Mouse (Mus musculus) heart, adult 8-10 months (tissue): ENCODE results near the gene Osbpl3. TPM values are rescaled to one million over a fixed set of nuclear protein-coding genes. Genes with fewer than 3 reads are reported as not detected.

Experiments used
- DNase-seq: peaks from one replicate; pipeline ENCODE4 v3.0.0; 2022; ENCODE audit warnings: low spot score
- total RNA-seq, 4 experiments: library from RNA; stranded (reverse); gene quantifications; 2 replicates each; pipeline ENCODE4 v1.2.4; 2022

The Osbpl3 gene
- total RNA-seq, 4 experiments from 2014 or later: 20.2 to 31.0 (median 25.7) TPM

GRCm38 (mm10) chr6:50334846-50335821, 120.9 kb downstream of the Osbpl3 start:
- no peak for DNase-seq

- DNase-seq: no peak
Measured at GRCm38 (mm10) chr6:50333346-50333745, 122.7 kb downstream of the Osbpl3 start.

- no peak for DNase-seq
Measured at GRCm38 (mm10) chr6:50331477-50331876, 124.5 kb downstream of the Osbpl3 start.

GRCm38 (mm10) chr6:50329380-50329779, 126.6 kb downstream of the Osbpl3 start:
- DNase-seq: no peak

GRCm38 (mm10) chr6:50328901-50329300, 127.1 kb downstream of the Osbpl3 start:
- DNase-seq: no peak

GRCm38 (mm10) chr6:50326192-50326591, 129.8 kb downstream of the Osbpl3 start:
- no peak for DNase-seq

GRCm38 (mm10) chr6:50325485-50325884, 130.5 kb downstream of the Osbpl3 start:
- no peak for DNase-seq

GRCm38 (mm10) chr6:50322631-50323030, 133.4 kb downstream of the Osbpl3 start:
- DNase-seq: no peak

GRCm38 (mm10) chr6:50321739-50322138, 134.3 kb downstream of the Osbpl3 start:
- no peak for DNase-seq

GRCm38 (mm10) chr6:50318590-50319172, 137.3 kb downstream of the Osbpl3 start:
- no peak for DNase-seq

- DNase-seq: no peak
Measured at GRCm38 (mm10) chr6:50318150-50318549, 137.9 kb downstream of the Osbpl3 start.

- DNase-seq: no peak
Measured at GRCm38 (mm10) chr6:50316795-50317505, 139.1 kb downstream of the Osbpl3 start.

GRCm38 (mm10) chr6:50314406-50315071, 141.5 kb downstream of the Osbpl3 start:
- no peak for DNase-seq

- peak; percentile 69 for DNase-seq
Measured at GRCm38 (mm10) chr6:50312647-50313046, 143.4 kb downstream of the Osbpl3 start.

- no peak for DNase-seq
Measured at GRCm38 (mm10) chr6:50309019-50309418, 147.0 kb downstream of the Osbpl3 start.

- DNase-seq: no peak
Measured at GRCm38 (mm10) chr6:50306625-50307024, 149.4 kb downstream of the Osbpl3 start.

- DNase-seq: peak; percentile 76
Measured at GRCm38 (mm10) chr6:50304949-50305491, 151.0 kb downstream of the Osbpl3 start.

GRCm38 (mm10) chr6:50301121-50301520, 154.9 kb downstream of the Osbpl3 start:
- DNase-seq: no peak

GRCm38 (mm10) chr6:50300622-50301021, 155.4 kb downstream of the Osbpl3 start:
- DNase-seq: no peak

- no peak for DNase-seq
Measured at GRCm38 (mm10) chr6:50299071-50299470, 156.9 kb downstream of the Osbpl3 start.

GRCm38 (mm10) chr6:50297671-50298070, 158.3 kb downstream of the Osbpl3 start:
- DNase-seq: no peak
